Mouse (Mus musculus) adrenal gland (tissue): ENCODE data around the gene Ostc.

Experiments used
- intact Hi-C: fragments of 180-260 bp; cut with DNase I; formaldehyde crosslinking; loops from one replicate; pipeline ENCODE4 v1.15.1; 2025
- long read RNA-seq, 2 experiments: library from polyadenylated mRNA; unstranded; transcript quantifications; one replicate each; pipeline ENCODE4 v2.0.0; 2020; ENCODE audit warnings: borderline replicate concordance in 1 of 2; ENCODE audit not compliant: insufficient replicate concordance in 1 of 2

The Ostc gene
- long read RNA-seq, experiment 1, transcript Ostc-201 (4 exons, 1,067 nt), result major isoform, 87 of 90 reads
- long read RNA-seq, experiment 1, partial matches to known transcripts, result 1 of 90 reads
- long read RNA-seq, experiment 1, other reads (novel, unspliced or antisense), result 0 of 90 reads
- long read RNA-seq, experiment 2, transcript Ostc-201 (4 exons, 1,067 nt), result major isoform, 153 of 159 reads
- long read RNA-seq, experiment 2, partial matches to known transcripts, result 0 of 159 reads
- long read RNA-seq, experiment 2, other reads (novel, unspliced or antisense), result 3 of 159 reads

DNA sequence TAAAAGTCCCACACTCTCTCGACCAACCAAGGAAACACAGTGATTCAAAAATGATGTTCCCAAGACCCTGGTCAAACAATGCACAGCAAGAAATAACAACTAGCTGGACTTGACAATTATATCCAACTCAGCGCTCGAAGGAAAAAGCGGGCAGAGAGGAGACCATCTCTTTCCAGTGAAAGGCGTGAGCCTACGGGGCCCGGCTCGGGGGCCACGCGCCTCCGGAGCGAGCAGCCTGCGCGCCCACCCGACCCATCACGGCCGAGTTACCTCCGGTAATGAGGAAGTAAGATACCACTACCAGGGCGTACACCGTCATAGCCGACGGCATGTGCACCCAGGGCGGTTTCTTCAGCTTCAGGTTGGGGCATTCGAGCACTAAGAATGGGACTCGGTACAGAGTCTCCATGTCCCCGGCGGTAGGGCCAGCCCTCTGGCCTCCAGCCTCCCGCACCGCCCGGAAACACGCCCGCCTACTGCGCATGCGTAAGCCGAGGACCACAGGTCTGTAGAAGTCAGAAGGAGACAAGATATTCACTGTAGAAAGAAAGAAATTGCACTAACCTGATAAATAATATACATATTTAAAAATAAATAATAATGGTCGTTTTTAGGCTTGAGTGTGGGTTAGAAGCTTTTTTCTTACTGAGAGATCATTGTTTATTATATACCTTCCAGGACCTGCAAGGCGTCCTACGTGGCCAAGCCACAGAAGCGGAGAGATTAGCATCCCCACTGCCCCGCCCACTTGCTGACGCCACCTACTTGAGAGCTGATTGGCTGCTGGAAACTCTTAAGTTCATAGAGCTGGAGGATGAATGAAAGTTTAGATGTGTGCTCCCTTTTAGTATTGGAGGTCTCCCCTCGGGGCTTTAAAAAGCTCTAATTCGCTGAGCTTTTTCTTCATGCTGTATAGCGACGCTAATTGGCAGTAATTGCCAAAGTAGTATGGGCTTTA is at the start of gene Ostc:
Gene Ostc (minus strand): TSS at position 478 of the 958 bp plus-strand sequence.
- intact Hi-C loops, result no loop called here

- intact Hi-C loops, result no loop called here
Observed at GRCm38 (mm10) chr3:130758157-130758841, 49.1 kb upstream of the Ostc start.

GRCm38 (mm10) chr3:130757117-130757852 is 48.0 kb upstream of the Ostc start:
- intact Hi-C loops, result no loop called here

GRCm38 (mm10) chr3:130749206-130749605 is 40.0 kb upstream of the Ostc start:
- intact Hi-C loops, result no loop called here

DNA sequence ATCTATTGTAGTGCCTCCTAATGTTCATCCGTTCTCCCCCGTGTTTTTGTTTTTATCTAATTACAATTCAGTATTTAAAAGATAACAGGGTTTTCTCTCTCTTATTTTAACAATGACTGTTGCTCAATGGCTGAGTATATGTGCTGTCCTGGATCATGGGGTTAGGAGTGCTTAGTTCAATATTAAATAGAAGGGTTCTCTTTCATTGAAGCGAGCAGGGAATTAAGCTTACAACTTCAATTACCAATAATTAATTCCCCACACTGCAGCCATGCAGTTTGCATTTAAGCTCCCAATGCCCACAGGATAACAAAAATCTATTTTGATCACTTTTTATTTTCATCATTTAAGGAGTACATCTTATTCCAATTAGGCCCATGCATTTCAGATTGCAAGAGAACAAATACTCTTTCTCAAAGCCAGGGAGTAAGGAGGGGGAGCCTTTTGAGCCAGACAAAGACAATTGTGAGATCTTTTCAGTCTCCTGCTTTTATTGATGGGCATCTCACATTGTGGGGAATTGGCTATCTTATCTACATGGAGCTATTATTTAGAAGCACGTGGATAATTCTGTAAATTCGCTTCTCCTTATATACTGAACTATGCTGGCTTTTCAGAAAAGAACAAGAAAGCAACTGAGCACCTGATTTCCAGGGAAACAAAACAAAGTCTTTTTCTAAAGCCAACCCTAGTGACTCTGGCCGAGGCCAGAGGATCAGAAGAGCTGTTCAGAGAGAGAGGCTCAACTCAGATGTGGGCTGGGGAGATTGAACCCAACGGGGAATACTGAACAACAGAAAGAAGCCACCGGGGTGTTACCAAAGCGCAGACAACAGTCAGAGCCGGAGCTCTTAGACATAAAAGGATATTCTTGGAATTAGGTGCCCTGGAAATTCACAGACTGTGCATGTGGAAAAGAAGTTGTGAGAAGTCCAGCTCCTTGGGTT is 37.7 kb upstream of the Ostc start:
- intact Hi-C loops, result no loop called here

- intact Hi-C loops, result no loop called here
Observed at GRCm38 (mm10) chr3:130737652-130738361, 28.6 kb upstream of the Ostc start.

- intact Hi-C loops, result no loop called here
Observed at GRCm38 (mm10) chr3:130736758-130737157, 27.5 kb upstream of the Ostc start.

DNA sequence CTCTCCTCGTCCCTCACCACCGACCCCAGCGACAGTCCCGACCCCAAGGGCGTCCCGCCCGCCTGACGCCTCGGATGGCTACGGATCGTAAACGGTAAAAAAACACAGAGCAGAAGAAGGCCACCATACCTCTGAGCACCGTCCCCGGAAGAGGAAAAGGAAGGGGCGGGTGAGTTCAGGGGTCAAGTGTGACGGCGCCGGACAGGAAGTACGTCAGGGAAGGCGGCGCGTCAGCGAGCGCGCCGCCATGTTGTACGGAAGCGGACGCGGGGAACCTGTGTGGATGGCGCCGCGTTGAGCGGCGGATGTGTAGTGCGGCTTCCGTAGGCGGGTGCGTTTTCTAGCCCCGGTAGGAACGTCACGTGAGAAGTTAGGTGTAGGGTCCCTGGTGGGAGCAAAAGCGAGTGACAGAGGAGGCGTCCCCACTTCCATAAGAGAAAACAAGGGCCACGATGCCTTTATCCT is 21.0 kb upstream of the Ostc start, which contains the start of gene Rpl34:
Gene Rpl34 (minus strand): TSS at position 210 of the 465 bp plus-strand sequence.
- intact Hi-C loops, result no loop called here

DNA sequence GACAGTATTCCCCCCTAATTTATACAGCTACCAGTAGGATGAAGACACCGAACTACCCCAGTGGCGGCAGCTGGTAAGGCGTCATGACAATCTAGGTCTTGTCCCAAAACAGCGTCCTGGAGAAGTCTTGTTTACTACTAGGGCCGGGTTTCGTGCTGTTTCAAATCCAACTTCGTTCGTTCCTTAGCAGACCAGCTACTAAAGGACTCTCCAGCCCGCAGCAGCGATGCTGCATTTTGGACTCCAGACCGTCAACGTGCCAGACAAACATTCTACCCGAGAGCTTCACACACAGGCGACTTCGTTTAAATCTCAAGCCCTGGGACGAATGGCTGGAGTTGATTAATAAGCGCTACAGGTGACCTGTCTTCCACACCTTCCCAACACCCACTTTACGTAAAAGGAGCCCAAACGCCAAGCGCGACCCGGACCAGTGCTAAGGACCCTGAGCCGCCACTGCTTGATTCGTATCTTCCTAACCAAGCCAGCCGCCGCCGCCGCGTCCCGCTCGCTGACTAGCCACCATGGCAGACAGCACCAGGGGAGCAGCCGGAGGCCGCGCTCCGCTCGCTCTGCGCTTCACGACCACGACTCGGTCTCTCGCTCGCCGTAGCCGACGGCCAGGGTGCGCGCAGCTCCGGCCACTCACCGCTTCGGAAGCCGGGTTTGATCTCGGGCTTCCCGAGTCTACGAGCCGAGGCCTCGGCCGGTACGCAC is 20.4 kb upstream of the Ostc start:
- intact Hi-C loops, result loop anchor here (5.0 kb wide), 1 partner anchor 78 kb away; no protein-coding TSS in a partner anchor

- intact Hi-C loops, result loop anchor here (5.0 kb wide), 1 partner anchor 80 kb away; no protein-coding TSS in a partner anchor
Observed at GRCm38 (mm10) chr3:130727676-130728075, 18.4 kb upstream of the Ostc start.

DNA sequence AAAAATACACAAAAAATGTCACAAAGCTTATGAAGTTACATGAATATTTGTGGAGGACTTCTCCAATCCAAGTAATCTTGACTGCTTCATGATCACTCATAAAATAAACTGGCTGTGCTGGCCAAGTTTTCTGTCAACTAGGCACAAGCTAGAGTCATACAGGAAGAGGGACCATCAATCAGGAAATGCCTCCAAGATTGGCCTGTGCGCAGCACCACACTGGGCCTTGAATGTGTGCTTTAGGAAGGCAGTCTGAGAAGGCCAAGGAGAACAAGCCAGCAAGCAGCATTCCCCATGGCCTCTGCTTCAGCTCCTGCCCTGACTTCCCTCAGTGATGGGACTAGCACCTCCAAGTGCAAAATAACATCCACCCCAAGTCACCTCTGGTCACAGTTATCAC is 17.8 kb upstream of the Ostc start:
- intact Hi-C loops, result loop anchor here (5.0 kb wide), 1 partner anchor 80 kb away; no protein-coding TSS in a partner anchor

DNA sequence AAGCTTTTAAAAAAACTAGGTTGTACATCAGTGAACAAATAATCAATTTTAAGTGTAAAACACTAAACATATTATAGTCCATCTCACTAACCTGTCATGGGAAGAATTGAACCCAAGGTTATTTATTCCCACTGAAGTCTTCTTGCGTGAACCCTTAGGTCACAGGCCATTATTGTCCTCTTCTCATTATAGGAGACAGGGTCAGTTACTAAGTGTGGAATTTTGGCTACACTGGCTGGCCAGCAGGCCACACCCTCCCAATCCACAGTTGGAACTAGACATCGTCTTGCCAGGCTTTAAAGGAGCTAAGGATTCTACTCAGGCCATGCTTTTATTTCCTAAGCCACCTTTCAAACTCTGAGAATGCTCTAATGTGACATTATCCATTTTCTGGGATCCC is 16.5 kb upstream of the Ostc start:
- intact Hi-C loops, result loop anchor here (5.0 kb wide), 1 partner anchor 82 kb away; no protein-coding TSS in a partner anchor

- intact Hi-C loops, result no loop called here
Observed at GRCm38 (mm10) chr3:130722733-130723478, 13.7 kb upstream of the Ostc start.

DNA sequence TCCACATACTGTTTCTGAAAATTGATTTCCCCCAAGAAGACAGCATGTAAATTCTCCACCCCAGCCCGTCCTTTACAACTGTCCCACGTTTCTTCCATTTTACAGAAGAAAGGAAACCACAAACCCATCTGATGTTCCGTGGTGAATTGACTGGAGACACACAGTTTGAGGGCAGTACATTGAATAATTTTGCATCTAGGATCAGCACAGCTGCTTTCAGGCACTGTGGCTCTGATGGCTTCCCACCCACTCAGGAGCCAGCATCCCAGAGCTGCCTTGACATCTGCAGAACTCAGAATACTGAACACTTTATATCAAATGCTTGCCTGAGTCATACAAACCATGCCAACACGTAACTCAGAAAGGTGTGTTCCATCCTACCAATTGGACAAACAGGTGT is 11.0 kb upstream of the Ostc start:
- intact Hi-C loops, result no loop called here

GRCm38 (mm10) chr3:130718871-130719270 is 9.6 kb upstream of the Ostc start:
- intact Hi-C loops, result loop anchor here (5.0 to 10.0 kb wide), 2 partner anchors 76 to 518 kb away; no protein-coding TSS in a partner anchor

DNA sequence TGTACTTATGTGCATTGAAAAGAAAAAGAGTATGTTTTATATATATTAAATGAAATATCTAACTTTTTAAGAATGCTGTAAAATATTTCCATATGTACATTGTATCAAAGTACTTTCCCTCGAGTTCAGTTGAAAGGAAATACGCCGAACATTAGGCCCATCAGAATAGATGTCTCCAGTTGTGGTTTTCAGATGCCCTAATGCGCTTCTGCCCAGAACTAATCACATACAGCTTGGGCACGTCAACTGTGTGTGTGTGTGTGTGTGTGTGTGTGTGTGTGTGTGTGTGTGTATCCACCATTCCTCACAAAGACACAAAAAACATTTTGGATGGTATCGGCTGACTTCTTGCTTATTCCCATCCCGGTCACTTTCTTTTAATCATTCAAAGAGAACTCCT is 7.3 kb upstream of the Ostc start:
- intact Hi-C loops, result loop anchor here (5.0 to 10.0 kb wide), 2 partner anchors 78 to 521 kb away; no protein-coding TSS in a partner anchor
